Mouse (Mus musculus) layer of hippocampus, postnatal 10 days (tissue): ENCODE measurements around the gene Rint1. TPM values are rescaled to one million over a fixed set of nuclear protein-coding genes. Genes with fewer than 3 reads are reported as not detected.
"Not testable (repeated sequence)": the region's sequence is repeated elsewhere in the genome, so short reads cannot be mapped to it uniquely, and the experiment has no call there.

Experiments
- DNase-seq, 2 experiments: peaks; one replicate each; pipeline ENCODE4 v3.0.0; 2021; ENCODE audit warnings: low spot score in 2 of 2
- total RNA-seq, 2 experiments: library from RNA; stranded (reverse); gene quantifications; 2 replicates each; pipeline ENCODE4 v1.2.3; 2021

Gene Rint1
- total RNA-seq, 2 experiments from 2014 or later = 19.0 to 24.0 TPM

DNA sequence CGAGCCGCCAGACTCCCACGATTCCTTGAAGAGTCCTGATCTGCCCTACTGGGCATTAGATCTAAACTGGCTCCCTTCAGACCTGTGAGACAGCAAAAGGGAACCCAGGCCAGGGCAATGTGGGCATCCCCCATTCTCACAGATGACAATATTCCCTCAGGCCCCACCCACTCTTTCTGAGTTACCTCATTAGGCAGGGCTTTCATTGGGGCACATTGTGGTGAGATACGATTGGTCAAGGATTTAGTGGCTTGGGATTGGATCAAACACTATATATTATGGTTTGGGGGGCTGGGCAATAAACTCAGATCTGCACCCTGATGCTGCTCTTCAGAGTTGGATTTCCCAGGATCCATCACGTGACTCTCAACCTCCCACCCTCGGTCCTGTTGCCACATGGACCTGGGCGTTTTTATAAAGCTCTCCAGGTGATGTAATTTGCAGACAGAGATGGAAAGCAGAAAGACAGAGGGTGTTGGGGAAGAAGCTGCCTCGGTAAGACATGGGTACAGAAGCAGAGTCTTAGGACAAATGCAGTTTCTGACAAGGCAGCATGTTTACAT is 36.7 kb downstream of the Rint1 start:
- no peak for DNase-seq

DNA sequence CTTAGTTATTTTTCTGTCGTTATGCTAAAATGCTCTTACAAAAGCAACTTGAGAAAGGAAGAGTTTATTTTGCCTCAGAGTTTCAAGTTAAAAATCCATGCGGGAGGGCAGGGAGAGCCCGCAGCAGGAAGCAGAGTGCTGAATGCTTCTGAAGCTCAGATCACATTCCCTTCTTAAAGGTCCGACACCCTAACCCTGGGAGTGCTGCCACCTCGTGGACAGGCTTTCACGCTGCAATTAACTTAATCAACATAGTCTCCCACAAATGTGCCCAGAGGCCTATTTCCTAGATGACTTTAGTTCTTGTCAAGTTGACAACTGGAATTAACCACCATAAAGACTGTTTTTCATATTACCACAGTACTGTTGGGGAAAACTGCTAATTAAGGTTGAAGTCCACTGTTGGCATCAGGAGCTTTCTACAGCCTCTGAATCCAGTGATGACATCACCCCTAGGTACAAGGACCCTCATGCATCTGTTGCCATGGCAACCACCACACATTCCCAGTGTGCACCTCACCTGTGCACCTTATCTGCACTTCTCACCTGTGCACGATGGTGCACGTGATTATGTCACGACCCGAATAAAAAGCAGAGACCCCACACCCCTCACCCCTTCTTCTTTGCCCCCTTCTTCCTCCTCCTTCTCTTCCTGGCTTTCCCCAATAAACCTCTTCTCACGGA is 39.0 kb downstream of the Rint1 start:
- peak; percentile 64 to 69 for DNase-seq

- DNase-seq = peak; percentile 22 to 56
Observed at GRCm38 (mm10) chr5:23830897-23831752, 43.6 kb downstream of the Rint1 start.

DNA sequence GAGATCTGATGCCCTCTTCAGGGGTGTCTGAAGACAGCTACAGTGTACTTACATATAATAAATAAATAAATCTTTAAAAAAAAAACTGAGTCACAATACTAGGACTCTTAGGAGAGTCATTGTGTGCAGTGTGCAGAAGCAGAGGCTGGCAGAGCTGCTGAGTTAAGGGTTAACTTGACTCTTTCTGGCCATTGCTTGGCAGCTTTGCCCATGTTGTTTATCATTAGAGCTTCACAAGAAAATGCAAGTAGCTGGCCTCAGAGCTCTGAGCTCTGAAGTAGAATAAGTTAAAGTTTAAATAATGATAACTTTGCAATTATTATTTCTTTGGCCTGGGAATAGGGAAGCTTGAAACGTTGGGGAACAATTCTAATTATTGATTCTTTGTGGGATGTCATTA is 48.2 kb downstream of the Rint1 start:
- DNase-seq = not testable (repeated sequence)

DNA sequence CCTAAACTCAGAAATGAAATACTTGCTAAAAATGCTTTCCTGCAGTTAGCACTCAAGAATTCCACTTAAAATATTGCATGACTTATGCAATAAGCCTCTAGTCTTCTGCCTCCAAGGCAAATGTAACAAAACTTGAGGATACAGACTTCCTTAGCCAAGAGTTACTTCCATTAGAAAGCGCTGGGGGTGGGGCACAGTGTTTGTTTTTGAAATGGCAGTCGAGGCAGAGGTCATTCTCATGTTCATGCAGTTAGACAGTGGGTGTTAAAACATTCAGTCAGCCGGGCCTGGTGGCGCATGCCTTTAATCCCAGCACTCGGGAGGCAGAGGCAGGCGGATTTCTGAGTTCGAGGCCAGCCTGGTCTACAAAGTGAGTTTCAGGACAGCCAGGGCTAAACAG is 50.6 kb downstream of the Rint1 start:
- DNase-seq = no peak

GRCm38 (mm10) chr5:23843674-23844530 is 56.4 kb downstream of the Rint1 start, which contains the start of gene Tomm7:
Tomm7 (minus strand) TSS chr5:23844161.
- DNase-seq = peak; percentile 96 to 97

DNA sequence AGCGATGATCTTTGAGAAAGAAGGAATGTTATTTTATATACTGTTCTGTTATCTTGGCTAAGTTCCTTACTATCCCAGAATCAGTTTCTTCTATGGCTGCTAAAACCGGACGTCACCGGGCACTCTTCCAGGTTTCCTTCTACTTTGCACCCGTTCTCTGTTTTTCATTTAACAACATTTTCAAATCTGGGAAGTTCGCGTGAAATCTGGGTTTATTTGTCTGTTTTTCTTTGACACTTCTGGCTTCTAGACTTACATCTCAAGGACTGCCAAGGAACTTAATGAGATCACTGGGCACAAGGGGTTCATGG is 57.0 kb downstream of the Rint1 start:
- peak; percentile 35 to 46 for DNase-seq

DNA sequence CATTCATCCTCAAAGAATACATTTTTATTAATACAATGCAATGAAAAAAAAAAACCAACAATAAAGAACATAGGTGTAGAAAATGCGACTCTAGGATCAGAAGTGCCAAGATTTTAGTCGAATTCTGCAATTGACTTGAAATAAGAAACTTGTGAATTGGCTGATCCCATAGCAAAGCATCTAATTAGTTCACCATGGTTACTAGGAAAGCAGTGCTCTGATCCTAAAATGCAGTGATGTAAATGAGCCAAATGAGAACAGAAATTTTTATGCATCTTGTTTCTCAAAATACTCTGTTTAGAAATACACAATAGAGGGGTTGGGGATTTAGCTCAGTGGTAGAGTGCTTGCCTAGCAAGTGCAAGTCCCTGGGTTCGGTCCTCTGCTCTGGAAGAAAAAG is 57.6 kb downstream of the Rint1 start:
- DNase-seq = no peak

DNA sequence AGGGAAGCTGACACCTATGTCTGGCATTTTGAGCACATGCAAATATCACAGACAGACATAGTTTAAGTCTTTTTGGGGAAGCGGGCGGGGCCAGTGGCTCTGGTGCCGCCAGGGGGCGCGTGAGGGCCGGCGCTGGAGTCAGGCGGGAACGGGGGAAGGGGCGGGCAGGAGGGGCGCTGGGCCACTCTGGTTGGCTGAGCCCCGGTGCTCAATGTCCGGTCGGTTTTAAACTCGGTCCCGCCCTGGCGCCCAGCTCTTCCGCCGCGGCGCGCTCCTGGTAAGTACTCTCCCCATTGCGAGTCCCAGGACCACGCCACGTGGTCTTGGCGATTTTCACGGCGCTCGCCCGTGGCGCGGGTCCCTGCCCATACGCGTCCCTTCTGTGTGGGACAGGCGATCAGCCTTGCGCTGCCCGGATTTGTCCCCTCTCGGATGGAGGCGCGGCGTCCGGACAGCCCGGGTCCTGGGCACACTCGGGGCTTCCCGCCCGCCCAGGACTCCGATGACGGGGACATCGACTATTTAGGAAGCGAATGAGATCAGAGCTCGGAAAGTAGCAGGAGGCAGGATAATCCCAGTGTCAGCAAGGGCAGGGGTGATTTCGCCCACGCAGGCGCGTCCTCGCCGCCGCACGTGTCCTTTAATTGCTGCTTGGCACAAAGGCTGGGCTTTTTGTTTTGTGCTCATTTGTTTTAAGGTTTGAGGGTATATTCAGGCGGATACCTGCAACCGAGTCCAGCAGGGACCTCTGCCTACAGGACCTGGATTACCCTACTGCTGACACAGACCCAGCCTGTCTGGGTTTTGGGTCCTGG is 63.0 kb downstream of the Rint1 start:
- DNase-seq = peak; percentile 89 to 95

GRCm38 (mm10) chr5:23851160-23851555 is 63.6 kb downstream of the Rint1 start:
- DNase-seq = not testable (repeated sequence)

DNA sequence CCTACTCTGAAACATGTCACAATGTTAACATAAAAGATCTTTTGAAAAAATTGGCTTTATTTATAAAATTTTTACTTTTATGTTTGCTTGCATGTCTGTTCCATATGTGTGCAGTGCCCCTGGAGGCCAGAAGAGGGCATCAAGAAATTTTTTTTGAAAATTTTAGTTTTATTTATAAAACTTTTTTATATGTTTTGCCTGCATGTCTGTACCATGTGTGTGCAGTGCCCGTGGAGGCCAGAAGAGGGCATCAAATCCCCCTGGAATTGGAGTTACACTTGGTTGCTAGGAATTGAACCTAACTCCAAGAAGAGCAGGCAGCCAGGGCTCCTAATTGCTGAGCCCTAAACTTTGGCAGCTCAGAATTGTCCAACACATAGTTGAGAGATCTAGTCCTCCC is 65.4 kb downstream of the Rint1 start:
- DNase-seq = peak in 1 of 2 experiments; percentile 28

DNA sequence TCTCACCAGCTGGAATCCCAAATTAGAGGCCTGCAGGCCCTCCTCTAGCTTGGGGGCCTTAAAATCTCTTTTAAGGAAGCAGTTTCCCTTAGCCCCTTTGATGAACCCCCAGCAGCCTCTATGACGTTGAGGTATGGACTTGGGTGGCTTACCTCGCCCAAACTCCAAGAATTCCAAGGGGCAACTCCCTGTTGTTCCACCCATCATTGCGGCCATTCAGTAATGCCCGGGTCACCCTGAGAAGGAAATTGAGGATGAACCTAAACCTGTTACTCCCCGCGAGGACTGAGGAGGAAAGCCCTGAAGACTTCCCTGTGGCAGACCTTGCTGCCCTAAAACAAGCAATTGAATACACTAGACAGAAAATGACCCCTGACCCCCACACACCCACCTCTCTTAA is 68.0 kb downstream of the Rint1 start:
- DNase-seq = no peak

GRCm38 (mm10) chr5:23856164-23856563 is 68.7 kb downstream of the Rint1 start:
- no peak for DNase-seq

- no peak for DNase-seq
Observed at GRCm38 (mm10) chr5:23857189-23857588, 69.7 kb downstream of the Rint1 start.

GRCm38 (mm10) chr5:23858001-23858400 is 70.5 kb downstream of the Rint1 start:
- DNase-seq = no peak

GRCm38 (mm10) chr5:23858643-23859042 is 71.1 kb downstream of the Rint1 start:
- no peak for DNase-seq

GRCm38 (mm10) chr5:23859087-23859718 is 71.7 kb downstream of the Rint1 start:
- no peak for DNase-seq

DNA sequence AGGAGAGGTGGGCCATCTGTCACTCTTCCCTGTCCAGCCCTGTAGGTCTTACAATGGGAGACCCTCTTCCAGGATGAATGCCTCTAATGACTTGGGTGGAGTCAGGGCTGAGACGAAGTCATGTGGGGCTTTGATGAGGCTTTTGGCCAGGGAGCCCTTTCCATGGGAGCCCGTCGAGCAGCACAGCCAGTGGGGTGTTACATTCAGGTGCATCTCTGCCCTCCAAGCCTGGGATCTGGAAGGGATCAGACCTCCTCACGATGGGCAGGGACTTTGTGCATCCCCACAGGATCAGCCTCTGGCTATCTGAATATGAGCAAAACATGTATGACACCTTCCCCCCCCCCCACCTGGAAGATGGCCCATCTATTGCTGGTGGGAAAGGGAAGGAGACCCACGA is 72.4 kb downstream of the Rint1 start:
- DNase-seq = no peak

DNA sequence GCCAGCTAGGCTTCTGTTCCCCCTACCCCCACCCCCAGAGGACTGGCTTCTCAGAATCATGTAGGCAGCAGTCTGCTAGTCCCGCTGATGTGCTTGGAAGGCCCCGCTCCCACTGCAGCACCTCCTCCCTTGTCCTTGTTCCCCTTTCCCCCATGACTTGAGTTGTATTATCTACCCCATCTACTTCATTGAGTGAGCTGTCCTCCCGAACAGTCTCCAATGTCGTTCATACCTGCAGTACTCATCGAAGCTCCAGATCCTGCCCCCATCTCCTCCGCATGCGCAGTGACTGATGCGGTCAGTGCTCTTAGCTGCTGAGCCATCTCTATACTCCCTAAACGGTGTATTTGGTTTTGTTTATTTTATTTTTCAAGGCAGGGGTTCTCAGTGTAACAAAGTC is 74.2 kb downstream of the Rint1 start:
- DNase-seq = no peak

GRCm38 (mm10) chr5:23862291-23862690 is 74.8 kb downstream of the Rint1 start:
- no peak for DNase-seq
